Mouse (Mus musculus) mesoderm, embryonic 11.5 days (tissue): ENCODE results near the gene Eml1.

ENCODE experiments used
- DNase-seq: peaks from one replicate; pipeline ENCODE4 v3.0.0-alpha.2; 2012; ENCODE audit warnings: low read depth, low spot score

The Eml1 gene

DNA sequence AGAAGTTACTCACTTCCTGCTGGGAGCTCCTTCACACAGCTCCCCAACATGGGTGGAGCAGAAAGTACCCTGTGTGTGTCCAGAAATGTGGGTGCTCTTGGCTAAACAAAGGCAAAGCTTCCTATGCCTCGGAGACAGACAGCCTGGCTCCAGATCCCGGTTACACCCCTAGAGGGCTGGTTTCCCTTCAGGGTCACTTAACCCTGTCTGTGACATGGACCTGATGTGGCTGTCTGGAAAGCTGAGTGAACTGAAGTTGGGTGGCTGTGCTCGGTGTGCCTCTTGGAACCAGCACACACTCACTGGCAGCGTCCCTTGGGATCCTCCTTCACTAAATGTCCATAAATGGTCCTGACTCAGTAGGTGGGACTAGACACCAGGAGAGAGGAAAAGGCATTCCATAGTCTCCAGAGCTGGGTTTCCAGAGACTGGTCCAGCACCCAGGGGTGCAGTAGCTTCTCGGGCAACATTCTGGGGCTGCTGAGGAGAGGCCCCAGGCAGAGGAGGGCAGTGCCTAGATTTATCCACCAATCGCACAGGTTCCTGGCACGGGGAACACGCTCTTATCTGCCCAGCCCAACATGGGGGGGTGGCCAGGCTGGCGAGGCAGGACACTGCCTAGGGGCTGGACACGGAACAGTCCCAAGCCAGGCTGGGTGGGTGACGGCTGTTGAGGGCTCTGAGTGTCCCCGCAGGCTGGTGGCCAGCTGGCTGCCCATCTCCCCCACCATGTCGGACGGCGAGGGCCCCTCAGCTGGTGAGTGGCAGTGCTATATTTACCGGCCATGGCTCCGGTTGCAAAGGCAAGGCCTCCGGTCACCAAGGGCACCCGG lies at the start of gene Eml1:
Gene Eml1 (plus strand): TSS at position 362 of the 833 bp plus-strand sequence.
- no peak for DNase-seq

DNA sequence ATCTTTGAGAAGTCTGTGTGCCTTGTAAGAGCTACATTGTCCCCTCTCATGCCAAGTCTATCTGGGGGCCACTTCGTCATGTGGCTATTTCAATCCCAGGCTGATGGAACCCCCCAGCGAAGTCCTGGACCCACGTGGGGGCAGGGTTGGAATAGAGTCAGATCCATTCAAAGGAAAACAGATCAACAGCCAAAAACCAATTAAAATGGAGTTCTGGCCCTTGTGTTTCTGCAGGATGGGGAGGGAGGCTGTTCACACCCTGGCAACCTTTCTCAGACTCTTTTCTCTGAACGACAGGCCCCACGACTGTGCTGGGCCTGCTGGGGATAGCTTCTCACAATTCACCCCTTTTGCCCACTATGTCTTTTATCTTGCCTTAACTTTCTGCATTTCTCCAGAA lies 44.4 kb upstream of the Eml1 start:
- no peak for DNase-seq

GRCm38 (mm10) chr12:108327889-108328491 lies 42.8 kb upstream of the Eml1 start:
- no peak for DNase-seq

DNA sequence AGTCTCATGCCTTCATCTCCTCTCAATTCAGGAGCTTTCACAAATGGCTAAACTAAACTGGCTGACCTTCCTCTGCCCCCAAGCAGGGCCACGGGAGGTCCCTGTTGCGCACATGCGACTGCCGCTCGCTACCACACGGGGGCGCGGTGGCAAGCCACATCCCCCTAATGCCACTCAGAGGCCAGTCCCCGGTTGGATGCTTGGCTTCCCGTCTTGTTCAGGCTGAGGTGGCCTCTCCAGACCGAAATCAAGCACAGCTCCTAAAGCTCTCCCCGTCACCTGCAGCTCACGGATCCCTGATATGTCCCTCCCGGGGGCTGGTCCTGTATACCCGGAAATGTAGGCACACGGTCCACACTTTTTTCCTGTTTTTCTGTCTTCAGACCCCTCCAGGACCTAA lies 37.7 kb upstream of the Eml1 start:
- DNase-seq: peak; percentile 86

- peak; percentile 35 for DNase-seq
Measured at GRCm38 (mm10) chr12:108333481-108333882, 37.3 kb upstream of the Eml1 start.

DNA sequence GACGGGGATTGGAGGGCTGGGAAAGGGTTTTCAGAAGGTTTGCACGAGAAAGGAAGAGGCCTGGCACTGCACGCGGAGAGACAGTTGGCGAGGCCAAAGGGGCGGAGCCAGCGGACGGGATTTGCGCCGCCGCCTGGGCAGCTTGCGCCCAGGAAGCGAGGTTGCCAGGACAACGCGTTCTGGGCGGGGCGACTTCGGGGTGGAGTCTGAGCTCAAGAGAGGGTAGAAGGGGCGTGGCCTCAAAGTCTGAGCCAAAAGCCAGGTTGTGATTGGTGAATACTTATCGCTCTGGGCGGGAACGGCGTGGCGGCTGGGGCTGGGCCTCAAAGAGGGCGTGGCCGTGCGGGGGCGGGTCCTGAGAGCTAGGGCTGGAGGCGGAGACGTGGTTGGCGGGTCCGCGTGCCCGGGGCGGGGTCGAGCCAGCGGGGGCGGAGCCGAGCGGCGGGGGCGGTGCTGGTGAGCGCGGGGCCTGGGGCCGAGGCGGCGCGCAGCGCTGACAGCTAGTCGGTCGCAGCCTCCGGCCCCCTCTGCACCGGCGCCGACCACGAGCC lies 36.8 kb upstream of the Eml1 start, which contains the start of gene Cyp46a1:
Gene Cyp46a1 (plus strand): TSS at position 487 of the 551 bp plus-strand sequence.
- DNase-seq: peak; percentile 99

GRCm38 (mm10) chr12:108334529-108334928 lies 36.2 kb upstream of the Eml1 start:
- DNase-seq: no peak

DNA sequence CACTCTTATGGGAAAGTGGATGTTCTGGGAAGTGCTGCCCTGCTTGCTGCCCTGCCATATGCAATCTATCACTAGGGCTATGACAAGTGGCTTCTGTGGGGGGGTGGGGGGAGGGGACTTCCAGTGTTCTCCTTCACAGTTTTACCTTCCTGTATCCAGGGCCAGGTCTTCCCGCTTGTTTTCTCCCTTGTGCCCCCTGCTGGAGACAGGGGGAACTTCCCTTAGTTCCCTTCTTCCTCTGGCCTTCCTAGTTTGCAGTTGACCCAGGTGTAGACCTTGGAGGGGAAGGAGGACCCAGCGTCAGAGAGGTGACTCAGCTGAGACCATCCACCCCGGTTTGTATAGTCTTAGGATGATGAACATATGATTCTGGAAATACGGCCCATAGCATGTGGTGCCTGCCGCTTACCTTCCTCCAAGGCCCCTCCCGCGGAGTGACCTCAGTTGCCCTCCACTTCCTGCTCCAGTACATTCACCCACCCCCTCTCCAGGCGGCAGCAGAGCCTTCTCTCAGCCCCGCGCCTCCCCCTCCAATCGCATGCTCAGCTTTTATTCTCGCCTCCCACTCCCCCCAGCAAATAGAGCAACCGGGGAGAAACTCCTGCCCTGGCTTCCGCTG lies 32.1 kb upstream of the Eml1 start:
- DNase-seq: peak; percentile 71

DNA sequence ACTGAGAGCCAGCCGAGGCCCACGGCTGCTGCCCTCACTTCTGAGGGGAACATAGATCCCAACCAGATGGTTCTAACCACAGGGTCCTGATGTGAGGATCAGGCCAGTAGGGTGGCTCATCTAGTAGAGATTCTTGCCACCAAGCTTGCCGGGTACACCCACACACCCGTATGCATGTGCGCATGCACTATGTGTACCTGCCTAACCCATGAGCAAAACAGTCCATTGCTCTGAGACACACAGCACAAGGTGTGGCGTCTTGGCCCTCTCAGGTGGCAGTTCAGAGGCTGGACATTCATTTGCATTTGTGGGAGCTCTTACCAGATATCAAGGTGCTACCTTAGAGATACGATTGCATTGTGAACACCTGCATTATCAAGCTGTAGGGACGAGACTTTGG lies 22.6 kb upstream of the Eml1 start:
- no peak for DNase-seq

GRCm38 (mm10) chr12:108349026-108349425 lies 21.7 kb upstream of the Eml1 start:
- DNase-seq: no peak

GRCm38 (mm10) chr12:108350931-108351330 lies 19.8 kb upstream of the Eml1 start:
- DNase-seq: no peak

- no peak for DNase-seq
Measured at GRCm38 (mm10) chr12:108352371-108353136, 18.2 kb upstream of the Eml1 start.

- no peak for DNase-seq
Measured at GRCm38 (mm10) chr12:108354284-108354683, 16.5 kb upstream of the Eml1 start.

- no peak for DNase-seq
Measured at GRCm38 (mm10) chr12:108355271-108355670, 15.5 kb upstream of the Eml1 start.

- no peak for DNase-seq
Measured at GRCm38 (mm10) chr12:108355986-108356385, 14.8 kb upstream of the Eml1 start.

DNA sequence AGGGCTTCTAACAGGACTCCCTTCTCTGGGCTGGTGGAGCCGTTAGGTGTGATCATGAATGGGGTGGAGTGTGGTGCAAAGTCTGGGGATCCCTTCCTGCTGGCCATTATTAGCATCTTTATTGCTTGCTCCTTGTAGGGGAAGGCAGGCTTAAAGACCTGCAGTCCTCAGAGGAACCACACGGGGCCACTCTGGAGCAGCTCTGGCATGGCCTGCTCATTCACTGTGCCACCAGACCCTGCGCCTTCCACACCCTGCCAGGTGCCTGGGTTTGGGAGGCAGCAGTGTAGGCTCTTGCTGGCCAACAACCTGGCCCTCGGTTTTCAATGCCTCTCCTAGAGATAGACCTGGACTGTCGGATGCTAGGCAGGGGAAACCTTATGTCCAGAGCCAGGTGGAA lies 7.0 kb upstream of the Eml1 start:
- peak; percentile 86 for DNase-seq

GRCm38 (mm10) chr12:108365340-108365739 lies 5.4 kb upstream of the Eml1 start:
- no peak for DNase-seq

GRCm38 (mm10) chr12:108365868-108366267 lies 4.9 kb upstream of the Eml1 start:
- no peak for DNase-seq

DNA sequence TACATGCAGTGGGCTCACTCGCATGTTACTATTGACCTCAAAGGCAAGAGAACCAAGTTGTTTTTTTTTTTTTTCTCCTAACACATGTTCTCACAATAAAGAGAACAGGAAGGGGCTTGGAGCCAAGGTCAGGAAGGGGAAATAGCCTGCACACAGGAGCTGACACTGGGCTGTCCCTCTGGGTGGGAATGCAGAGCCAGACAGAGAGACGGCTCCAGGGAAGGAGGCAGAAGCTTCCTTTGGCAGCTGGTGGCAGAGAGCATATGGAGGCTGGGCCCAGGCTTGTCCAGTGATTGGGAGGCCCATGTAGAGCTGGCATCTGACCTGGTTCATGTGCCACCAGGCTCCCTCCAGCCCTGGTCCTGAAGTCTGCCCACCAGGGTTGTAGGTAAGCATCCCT lies 2.8 kb upstream of the Eml1 start:
- no peak for DNase-seq

GRCm38 (mm10) chr12:108368921-108369320 lies 1.8 kb upstream of the Eml1 start:
- DNase-seq: no peak

DNA sequence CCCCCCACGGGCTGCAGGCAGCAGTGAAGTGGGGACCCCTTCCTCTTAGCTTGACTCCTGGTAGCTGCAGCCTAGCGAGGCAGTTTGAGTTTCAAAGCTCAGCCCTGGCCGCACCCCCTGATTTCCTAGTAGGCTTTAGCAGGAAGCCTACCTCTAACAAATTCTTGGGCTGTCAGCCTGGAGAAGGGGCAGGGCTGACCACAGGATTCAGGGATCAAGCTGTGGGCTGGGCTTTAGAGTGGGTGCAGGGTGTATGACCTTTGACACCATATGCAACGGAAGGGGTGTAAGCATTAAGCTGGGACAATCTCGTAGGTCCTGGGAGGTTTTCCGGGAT lies 640 bp downstream of the Eml1 start:
- DNase-seq: no peak

DNA sequence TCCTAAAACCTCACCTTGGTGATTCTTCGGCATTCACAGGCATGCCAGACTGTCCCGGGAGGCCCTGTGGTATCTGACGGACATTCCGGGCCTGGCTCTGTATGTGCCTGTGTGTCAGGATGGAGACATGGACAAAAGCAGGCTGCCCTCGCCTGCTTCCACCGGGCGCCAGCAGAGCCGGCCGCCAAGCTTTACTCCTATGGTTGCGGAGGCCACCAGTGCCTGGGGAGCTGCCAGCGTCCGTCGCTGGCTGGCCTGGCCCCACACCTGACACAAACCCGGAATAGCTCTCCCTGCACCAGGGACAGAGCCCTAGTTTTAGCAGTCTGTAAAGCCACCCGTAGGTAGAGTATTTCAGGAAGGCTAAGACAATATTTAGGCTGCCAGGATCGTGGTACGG lies 1.5 kb downstream of the Eml1 start:
- no peak for DNase-seq
